Mouse (Mus musculus): ENCODE measurements at regions not wholly inside any gene's neighbourhood (a gene's known extent, or its start where the extent isn't known, plus 50 kb on each side); places are given as distances from the start of the nearest gene placed in this dataset.

- no peak for DNase-seq (ENCODE audit: low read depth)
Measured at GRCm38 (mm10) chr11:90981626-90982025, 293.5 kb upstream of the Tom1l1 start.

GRCm38 (mm10) chr11:90978234-90978633, 290.1 kb upstream of the Tom1l1 start:
- no peak for DNase-seq (ENCODE audit: low read depth)

- no peak for DNase-seq (ENCODE audit: low read depth)
Measured at GRCm38 (mm10) chr11:90941076-90941475, 252.9 kb upstream of the Tom1l1 start.

GRCm38 (mm10) chr11:90925738-90926137, 237.6 kb upstream of the Tom1l1 start:
- DNase-seq (ENCODE audit: low read depth): no peak

- DNase-seq (ENCODE audit: low read depth): no peak
Measured at GRCm38 (mm10) chr11:90917782-90918181, 229.6 kb upstream of the Tom1l1 start.

GRCm38 (mm10) chr11:90894236-90894635, 206.1 kb upstream of the Tom1l1 start:
- no peak for DNase-seq (ENCODE audit: low read depth)

GRCm38 (mm10) chr11:90873122-90873521, 185.0 kb upstream of the Tom1l1 start:
- DNase-seq (ENCODE audit: low read depth): no peak

GRCm38 (mm10) chr11:90871686-90872085, 183.5 kb upstream of the Tom1l1 start:
- DNase-seq (ENCODE audit: low read depth): no peak

- DNase-seq (ENCODE audit: low read depth): no peak
Measured at GRCm38 (mm10) chr11:90863981-90864760, 176.0 kb upstream of the Tom1l1 start.

GRCm38 (mm10) chr11:90855731-90856130, 167.6 kb upstream of the Tom1l1 start:
- DNase-seq (ENCODE audit: low read depth): no peak

GRCm38 (mm10) chr11:90855324-90855723, 167.2 kb upstream of the Tom1l1 start:
- DNase-seq (ENCODE audit: low read depth): no peak

GRCm38 (mm10) chr11:90851221-90851620, 163.1 kb upstream of the Tom1l1 start:
- no peak for DNase-seq (ENCODE audit: low read depth)

GRCm38 (mm10) chr11:90844925-90845319, 156.8 kb upstream of the Tom1l1 start:
- no peak for DNase-seq (ENCODE audit: low read depth)

GRCm38 (mm10) chr11:90844266-90844924, 156.2 kb upstream of the Tom1l1 start:
- no peak for DNase-seq (ENCODE audit: low read depth)

- DNase-seq (ENCODE audit: low read depth): no peak
Measured at GRCm38 (mm10) chr11:90838161-90838560, 150.0 kb upstream of the Tom1l1 start.

GRCm38 (mm10) chr11:90824761-90825160, 136.6 kb upstream of the Tom1l1 start:
- DNase-seq (ENCODE audit: low read depth): peak; percentile 5

- DNase-seq (ENCODE audit: low read depth): no peak
Measured at GRCm38 (mm10) chr11:90816727-90817126, 128.6 kb upstream of the Tom1l1 start.

- no peak for DNase-seq (ENCODE audit: low read depth)
Measured at GRCm38 (mm10) chr11:90814471-90814870, 126.3 kb upstream of the Tom1l1 start.

GRCm38 (mm10) chr11:90812971-90813370, 124.8 kb upstream of the Tom1l1 start:
- no peak for DNase-seq (ENCODE audit: low read depth)

GRCm38 (mm10) chr11:90812530-90812929, 124.4 kb upstream of the Tom1l1 start:
- no peak for DNase-seq (ENCODE audit: low read depth)

GRCm38 (mm10) chr11:90808443-90808842, 120.3 kb upstream of the Tom1l1 start:
- DNase-seq (ENCODE audit: low read depth): no peak

GRCm38 (mm10) chr11:90807343-90807742, 119.2 kb upstream of the Tom1l1 start:
- no peak for DNase-seq (ENCODE audit: low read depth)

GRCm38 (mm10) chr11:90802569-90803363, 114.6 kb upstream of the Tom1l1 start:
- no peak for DNase-seq (ENCODE audit: low read depth)

Data from fibroblast of lung, adult 2 months (primary cell).